Mouse (Mus musculus): ENCODE measurements around the gene Eml6.
"Not testable (repeated sequence)": the region's sequence is repeated elsewhere in the genome, so short reads cannot be mapped to it uniquely, and the experiment has no call there.

Gene Eml6

GRCm38 (mm10) chr11:29861040-29861439 lies 164.8 kb downstream of the Eml6 start:
- no peak for DNase-seq (ENCODE audit: low read depth, low spot score)

DNA sequence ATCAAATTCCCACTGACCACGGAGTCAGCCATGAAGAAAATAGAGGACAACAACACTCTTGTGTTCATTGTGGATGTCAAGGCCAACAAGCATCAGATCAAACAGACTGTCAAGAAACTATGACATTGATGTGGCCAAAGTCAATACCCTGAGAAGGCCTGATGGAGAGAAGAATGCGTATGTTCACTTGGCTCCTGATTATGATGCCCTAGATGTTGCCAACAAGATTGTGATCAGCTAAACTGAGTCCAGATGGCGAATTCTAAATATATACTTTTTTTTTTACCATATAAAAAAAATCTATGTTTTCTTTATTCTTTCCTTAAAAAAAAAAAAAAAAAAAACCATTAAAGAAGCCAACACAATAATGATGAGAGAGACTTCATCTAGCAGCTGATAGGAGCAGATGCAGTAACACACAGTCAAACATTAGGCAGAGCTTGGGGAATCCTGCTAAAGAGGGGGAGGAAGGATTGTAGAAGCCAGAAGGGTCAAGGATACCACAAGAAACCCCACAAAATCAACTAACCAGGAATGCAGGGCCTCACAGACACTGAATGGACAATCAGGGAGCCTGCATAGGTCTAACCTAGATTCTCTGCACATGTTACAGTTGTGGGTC lies 185.1 kb downstream of the Eml6 start:
- no peak for DNase-seq (ENCODE audit: low read depth, low spot score)

DNA sequence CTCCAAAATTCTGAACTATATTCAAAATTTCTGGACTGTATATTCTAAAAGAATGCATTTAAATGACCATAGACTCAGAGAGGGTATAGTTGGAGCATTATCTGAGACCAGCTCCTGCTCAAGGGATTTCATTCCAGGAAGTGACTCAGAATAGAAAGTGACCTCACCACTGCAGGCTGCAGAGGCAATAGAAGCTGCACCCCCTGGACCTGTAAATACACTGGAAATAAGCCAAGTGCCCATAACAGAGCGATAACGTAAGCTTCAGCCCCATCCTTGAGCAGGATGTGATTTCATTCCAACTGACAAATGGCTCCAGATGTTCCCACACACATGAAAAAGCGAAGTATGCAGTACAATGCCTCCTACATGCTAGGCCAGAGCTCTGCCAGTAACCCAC lies 186.1 kb downstream of the Eml6 start:
- DNase-seq (ENCODE audit: low read depth, low spot score), result no peak

- DNase-seq (ENCODE audit: low read depth, low spot score), result no peak
Measured at GRCm38 (mm10) chr11:29837066-29837465, 188.8 kb downstream of the Eml6 start.

- DNase-seq (ENCODE audit: low read depth, low spot score), result no peak
Measured at GRCm38 (mm10) chr11:29827729-29828128, 198.1 kb downstream of the Eml6 start.

GRCm38 (mm10) chr11:29826001-29826400 lies 199.8 kb downstream of the Eml6 start:
- DNase-seq (ENCODE audit: low read depth, low spot score), result no peak

DNA sequence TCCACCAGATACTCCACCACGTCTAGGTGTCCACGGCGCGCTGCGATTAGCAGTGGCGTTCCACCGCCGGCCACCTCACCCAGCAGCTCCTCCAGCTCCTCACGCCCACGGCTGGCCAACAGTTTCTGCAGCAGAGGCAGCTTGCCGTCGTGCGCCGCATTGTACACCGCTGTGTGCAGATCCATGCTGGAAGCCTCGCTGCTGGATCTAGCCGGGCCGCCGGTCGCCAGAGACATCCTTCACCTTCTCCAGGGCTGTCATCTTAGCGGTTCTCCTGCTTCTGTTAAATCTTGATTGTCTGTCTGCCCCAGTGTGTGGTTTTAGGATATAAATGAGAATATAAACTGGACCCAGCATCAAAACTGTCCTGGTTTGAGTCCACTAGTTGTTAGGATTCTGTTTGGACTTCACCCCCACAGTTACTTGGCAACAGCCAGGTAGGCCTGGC lies 200.5 kb downstream of the Eml6 start, which contains the start of gene 4931440F15Rik:
TSS of gene 4931440F15Rik (minus strand) at position 398 of the 448 bp plus-strand sequence.
- DNase-seq (ENCODE audit: low read depth, low spot score), result not testable (repeated sequence)

- not testable (repeated sequence) for DNase-seq (ENCODE audit: low read depth, low spot score)
Measured at GRCm38 (mm10) chr11:29824474-29825270, 201.2 kb downstream of the Eml6 start.

- DNase-seq (ENCODE audit: low read depth, low spot score), result no peak
Measured at GRCm38 (mm10) chr11:29823141-29823540, 202.7 kb downstream of the Eml6 start.

GRCm38 (mm10) chr11:29815670-29816069 lies 210.2 kb downstream of the Eml6 start:
- DNase-seq (ENCODE audit: low read depth, low spot score), result no peak

- no peak for DNase-seq (ENCODE audit: low read depth, low spot score)
Measured at GRCm38 (mm10) chr11:29815261-29815660, 210.6 kb downstream of the Eml6 start.

GRCm38 (mm10) chr11:29813267-29813666 lies 212.6 kb downstream of the Eml6 start:
- DNase-seq (ENCODE audit: low read depth, low spot score), result no peak

GRCm38 (mm10) chr11:29812475-29812874 lies 213.4 kb downstream of the Eml6 start:
- no peak for DNase-seq (ENCODE audit: low read depth, low spot score)

DNA sequence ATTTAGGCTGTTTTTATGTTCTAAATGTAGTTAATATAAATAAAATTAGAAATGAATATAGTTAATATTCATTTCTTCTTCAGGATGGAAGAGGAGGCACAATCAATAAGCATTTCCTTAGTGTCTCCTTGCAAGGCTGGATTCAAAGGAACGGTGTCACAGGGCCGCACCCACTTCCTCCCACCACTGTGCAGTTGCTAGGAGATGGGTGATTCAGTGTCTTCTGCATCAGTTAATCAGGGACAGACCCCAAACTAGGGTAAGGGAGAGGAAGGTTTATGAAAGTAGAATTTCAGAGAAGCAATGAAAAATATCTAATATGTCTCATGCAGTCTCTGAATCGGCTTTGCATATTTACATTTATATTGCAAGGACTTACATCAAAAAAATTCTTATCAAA lies 215.5 kb downstream of the Eml6 start:
- no peak for DNase-seq (ENCODE audit: low read depth, low spot score)

DNA sequence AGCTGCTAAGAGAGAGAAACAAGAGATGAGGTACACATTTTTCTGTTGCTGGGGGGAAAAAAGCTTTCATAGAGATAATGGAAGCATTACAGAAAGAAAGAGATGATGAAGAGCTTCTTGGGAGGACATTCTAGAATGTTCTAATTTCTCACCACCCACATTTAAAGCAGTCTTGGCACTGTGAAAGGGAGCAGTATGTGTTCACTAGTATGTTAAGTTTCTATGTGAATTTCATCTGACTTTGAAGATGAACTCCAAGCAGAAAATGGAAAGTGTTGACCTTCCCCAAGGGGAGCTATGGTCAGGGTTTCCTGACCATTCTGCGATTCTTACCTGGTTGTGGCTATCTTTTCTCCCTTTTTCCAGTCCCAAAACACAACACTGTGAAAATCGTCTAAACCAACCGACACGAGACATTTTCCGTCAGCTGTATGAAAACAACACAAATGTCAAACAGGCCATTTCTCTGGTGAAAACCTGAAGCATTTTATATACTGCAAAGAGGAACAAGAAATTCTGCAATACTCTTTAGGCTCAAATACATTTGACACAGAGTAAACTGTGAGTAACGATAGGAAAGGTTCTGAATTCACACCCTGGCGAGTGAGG lies 216.7 kb downstream of the Eml6 start:
- no peak for DNase-seq (ENCODE audit: low read depth, low spot score)

- peak; percentile 29 for DNase-seq (ENCODE audit: low read depth, low spot score)
Measured at GRCm38 (mm10) chr11:29808173-29808980, 217.5 kb downstream of the Eml6 start.

DNA sequence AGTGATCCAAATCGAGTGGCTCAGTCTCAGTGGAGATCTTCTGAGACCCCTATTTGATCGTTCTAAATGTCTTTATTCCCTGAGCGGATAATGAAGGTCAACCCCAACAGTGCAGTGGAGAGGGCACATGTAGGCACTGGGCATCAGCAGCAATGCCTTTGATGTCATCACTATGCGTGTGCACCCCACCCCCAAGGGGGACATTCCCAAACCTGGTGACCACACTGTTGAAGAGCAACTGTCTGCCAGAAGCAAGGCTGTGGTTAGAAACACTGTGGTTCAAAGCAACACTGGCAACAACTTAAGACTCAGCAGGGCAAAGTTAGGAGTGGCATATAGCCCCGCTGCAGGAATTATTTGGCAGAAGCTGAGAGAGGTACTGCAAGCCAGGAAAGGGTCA lies 218.5 kb downstream of the Eml6 start:
- DNase-seq (ENCODE audit: low read depth, low spot score), result no peak

DNA sequence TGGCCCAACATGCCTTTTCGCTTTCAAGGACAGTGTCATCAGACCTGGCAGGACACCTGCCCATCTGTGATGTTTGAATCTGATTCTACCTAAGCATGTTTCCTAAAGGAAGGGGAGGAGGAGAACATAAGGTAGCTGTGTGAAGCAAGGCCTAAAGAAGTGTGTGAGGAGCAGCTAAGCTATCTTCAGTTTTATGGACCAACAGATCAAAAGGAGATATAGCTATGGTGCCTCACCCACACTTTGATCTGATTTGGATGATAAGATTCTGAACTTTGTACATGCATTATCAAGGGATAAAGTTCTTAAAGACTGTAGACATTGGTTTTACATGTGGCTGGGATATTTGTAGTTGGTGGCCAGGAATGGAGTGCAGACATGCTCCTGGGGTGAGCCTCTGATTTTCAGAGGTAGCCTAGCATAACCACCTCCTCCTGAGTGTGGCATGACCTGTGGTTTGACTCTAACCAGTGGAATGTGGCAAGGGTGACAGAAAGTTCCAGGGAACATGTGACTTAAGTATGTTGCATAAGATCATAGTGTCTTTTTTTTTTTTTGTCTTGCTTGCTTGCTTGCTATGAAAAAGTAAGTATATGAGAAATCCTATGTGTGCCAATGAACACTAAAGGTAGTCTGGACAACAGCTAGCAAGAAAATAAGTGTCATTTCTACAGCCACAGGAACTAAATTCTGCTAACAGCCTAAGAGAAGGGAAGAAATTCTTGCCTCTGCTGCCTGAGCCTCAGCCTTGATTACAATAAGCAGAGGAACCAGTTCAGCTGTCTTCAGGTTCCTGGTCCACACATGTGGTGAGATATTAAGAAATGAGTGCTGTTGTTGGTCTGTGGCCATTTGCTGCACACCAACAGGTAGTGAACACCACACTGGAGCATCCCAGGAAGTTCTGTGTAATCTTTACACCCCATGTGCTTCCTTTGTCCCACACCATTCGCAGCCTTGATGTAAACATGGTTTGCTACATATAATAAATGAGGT lies 224.1 kb downstream of the Eml6 start:
- no peak for DNase-seq (ENCODE audit: low read depth, low spot score)

DNA sequence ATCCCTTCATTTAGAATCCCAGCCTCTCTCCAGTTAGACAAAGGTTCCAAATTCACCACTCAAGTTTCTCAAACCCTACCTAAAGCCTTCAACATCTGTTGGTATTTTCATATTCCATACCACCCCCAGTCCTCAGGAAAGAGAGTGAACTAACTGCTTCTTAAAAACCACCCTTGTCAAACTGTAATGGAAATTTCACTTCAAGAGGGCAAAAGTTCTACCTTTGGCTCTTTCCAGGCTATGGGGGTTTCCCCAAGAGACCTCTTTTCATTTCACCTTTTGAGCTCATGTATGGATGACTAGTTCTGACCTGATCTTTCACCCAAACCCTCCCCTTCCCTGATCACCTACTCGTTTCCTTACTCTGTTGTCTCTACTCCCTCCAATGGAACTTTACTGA lies 226.0 kb downstream of the Eml6 start:
- DNase-seq (ENCODE audit: low read depth, low spot score), result no peak

- no peak for DNase-seq (ENCODE audit: low read depth, low spot score)
Measured at GRCm38 (mm10) chr11:29795106-29795505, 230.7 kb downstream of the Eml6 start.

- no peak for DNase-seq (ENCODE audit: low read depth, low spot score)
Measured at GRCm38 (mm10) chr11:29794475-29794874, 231.4 kb downstream of the Eml6 start.

All from retina, adult 2 months (tissue).